Mouse (Mus musculus): ENCODE measurements around the gene Mavs. TPM values are rescaled to one million over a fixed set of nuclear protein-coding genes. Genes with fewer than 3 reads are reported as not detected.

The Mavs gene
- polyA plus RNA-seq (2015; fragmentation: Nextera tagmentation; extraction: Ambion mirVana) = 14.7 and 17.3 TPM in 2 replicates

DNA sequence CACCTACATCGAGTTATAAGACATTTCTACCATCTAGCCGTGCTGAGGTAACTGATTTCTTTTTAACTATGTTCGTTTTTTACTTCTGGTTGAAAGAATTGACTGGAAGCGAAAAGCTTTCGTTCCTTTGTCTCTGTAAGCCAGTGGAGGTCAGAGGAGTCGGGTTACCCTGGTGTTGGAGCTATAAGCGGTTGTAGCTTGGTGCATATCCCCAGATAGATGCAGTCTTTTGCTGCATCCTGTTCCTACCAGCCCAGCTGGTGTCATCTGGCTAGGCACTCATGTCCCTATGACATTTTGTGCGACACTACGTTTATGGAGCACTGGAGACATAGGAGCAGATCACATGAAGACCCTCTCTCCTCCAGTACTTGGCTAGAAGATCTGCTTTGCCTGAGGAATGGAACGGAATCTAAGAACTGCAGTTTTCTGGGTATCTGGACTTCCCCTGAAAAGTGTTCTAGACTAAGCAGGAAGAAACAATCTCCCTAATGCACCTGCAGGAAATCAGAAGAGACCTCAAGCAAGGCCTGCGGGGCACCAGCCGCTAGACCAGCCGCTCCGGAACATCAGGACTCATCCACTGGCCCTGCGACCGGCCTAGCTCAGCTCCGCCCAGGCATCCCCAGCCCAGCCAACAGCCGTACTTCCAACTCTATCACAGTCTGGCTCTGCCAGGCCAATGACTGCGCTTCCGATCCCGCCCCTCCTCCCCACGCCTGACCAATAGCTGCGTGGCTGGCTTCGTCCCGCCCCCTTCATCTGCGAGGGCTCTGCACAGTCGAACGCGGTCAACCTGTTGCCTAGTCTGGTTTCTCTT is at the start of gene Mavs:
Mavs (plus strand) TSS at position 757 of the 820 bp plus-strand sequence.
- Histone ChIP-seq H3K36me3 (ENCODE audit: control insufficient read depth, insufficient read depth, low read length) (peaks cover 3% of the 10 kb centered on the region; the same call in 1 of the 2 replicates), H3K4me2 (replicated peaks; ENCODE audit: low read depth) (peak within 1 kb of the TSS; percentile 98), H3K4me1 (replicated peaks; ENCODE audit: control insufficient read depth, insufficient read depth) (peaks cover 6% of the 10 kb centered on the region; the same call in 1 of the 2 replicates), H3K9ac (ENCODE audit: low read length) (peak within 1 kb of the TSS; percentile 85), H3K4me3 (ENCODE audit: low read depth, low read length) (peak within 1 kb of the TSS; percentile 63), H3K27me3 (ENCODE audit: control insufficient read depth, insufficient read depth, low read length) (no peaks in the 10 kb centered on the region), H3K27ac (replicated peaks) (peak within 1 kb of the TSS; percentile 89), H3K9me3 (ENCODE audit: control insufficient read depth, low read length) (no peaks in the 10 kb centered on the region)
- DNase-seq (ENCODE audit: low spot score) (peak; percentile 98), ATAC-seq (ENCODE audit: low FRiP score, low TSS enrichment) (peak; percentile 100)
- WGBS = 11% methylated on average over 29 of the region's 29 CpGs
- TF ChIP-seq CTCF (IDR thresholded peaks at IDR 0.05; ENCODE audit: low read depth) = no peak
- no peak for TF ChIP-seq EP300 (optimal IDR thresholded peaks at IDR 0.05)

DNA sequence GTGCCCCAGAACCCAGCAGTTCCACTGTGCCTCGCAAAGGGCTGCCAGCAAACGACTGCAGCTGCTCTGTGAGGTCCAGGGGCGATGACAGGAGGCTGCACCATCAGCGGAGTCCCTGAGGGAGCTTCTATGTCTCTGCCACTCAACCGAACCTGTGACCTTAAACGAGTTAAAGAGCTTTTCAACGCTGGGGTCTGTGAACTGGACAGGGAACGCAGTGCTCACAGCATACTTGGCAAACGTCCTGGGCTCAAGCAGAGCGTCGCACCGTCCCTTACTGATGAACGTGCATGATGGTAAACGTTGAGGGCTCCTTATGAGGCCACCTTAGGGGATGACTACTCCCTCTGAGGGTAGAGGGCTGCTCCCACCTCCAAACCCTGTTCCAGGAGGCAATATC is 47.5 kb upstream of the Mavs start:
- H3K4me3 ChIP-seq (ENCODE audit: low read depth, low read length) = peak overlapping the region; percentile 62
- H3K4me1 ChIP-seq (replicated peaks; ENCODE audit: control insufficient read depth, insufficient read depth) = peaks cover 9% of the 10 kb centered on the region
- no peak for ATAC-seq (ENCODE audit: low FRiP score, low TSS enrichment)
- no peaks in the 10 kb centered on the region for H3K36me3 ChIP-seq (ENCODE audit: control insufficient read depth, insufficient read depth, low read length)
- WGBS = 1% methylated on average over 14 of the region's 14 CpGs
- no peak for DNase-seq (ENCODE audit: low spot score)
- TF ChIP-seq CTCF (IDR thresholded peaks at IDR 0.05; ENCODE audit: low read depth) (no peak), EP300 (optimal IDR thresholded peaks at IDR 0.05) (no peak)
- peak overlapping the region; percentile 95 for H3K4me2 ChIP-seq (replicated peaks; ENCODE audit: low read depth)
- H3K27ac ChIP-seq (replicated peaks) = peak overlapping the region; percentile 82
- peak overlapping the region; percentile 74 for H3K9ac ChIP-seq (ENCODE audit: low read length)
- H3K27me3 ChIP-seq (ENCODE audit: control insufficient read depth, insufficient read depth, low read length) = no peaks in the 10 kb centered on the region
- no peaks in the 10 kb centered on the region for H3K9me3 ChIP-seq (ENCODE audit: control insufficient read depth, low read length)

DNA sequence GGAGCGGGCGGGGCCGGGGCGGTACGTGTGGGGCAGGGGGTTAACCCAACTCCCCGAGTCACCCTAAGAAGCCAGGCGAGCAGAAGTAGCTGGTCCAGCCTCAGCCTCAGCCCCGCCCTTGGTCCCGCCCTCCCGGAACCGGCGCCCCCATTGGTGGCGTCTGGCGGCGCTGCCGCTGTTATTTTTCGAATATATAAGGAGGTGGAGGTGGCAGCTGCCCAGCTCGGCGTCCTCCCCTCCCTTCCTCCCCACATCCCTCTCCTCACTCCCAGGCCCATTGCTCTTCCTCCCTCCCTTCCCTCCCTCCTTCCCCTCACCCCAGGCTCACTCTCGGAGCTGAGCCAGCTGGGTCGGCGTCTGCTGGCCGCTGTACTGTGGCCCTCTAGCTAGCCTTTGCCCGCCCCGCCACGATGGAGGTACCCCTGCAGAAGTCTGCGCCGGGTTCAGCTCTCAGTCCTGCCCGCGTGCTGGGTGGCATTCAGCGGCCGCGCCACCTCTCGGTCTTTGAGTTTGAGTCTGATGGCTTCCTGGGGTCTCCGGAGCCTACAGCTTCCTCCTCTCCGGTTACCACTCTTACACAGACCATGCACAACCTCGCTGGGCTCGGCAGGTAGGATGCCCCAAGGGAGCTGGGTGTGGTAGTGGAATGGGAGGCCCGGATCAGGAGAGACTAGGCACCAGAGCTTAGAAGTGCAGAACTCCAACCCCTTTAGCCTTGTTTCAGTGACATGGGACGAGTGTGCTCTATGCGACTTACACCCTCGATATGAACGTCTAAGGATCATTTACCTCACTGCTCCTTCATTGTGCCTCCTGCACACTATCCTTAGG is 46.9 kb upstream of the Mavs start, which contains the start of the genes Cdc25b and Spef1:
Cdc25b (plus strand) TSS at position 179 of the 831 bp plus-strand sequence.
Spef1 (minus strand) TSS at position 512 of the 831 bp plus-strand sequence.
- Histone ChIP-seq H3K4me3 (ENCODE audit: low read depth, low read length) (peak within 1 kb of the TSS; percentile 62), H3K27ac (replicated peaks) (peak within 1 kb of the TSS; percentile 82), H3K36me3 (ENCODE audit: control insufficient read depth, insufficient read depth, low read length) (no peaks in the 10 kb centered on the region), H3K9me3 (ENCODE audit: control insufficient read depth, low read length) (no peaks in the 10 kb centered on the region), H3K27me3 (ENCODE audit: control insufficient read depth, insufficient read depth, low read length) (no peaks in the 10 kb centered on the region), H3K4me1 (replicated peaks; ENCODE audit: control insufficient read depth, insufficient read depth) (peaks cover 9% of the 10 kb centered on the region), H3K4me2 (replicated peaks; ENCODE audit: low read depth) (peak within 1 kb of the TSS; percentile 95), H3K9ac (ENCODE audit: low read length) (peak within 1 kb of the TSS; percentile 74)
- under 1% methylated on average over 37 of the region's 43 CpGs for WGBS
- DNase-seq (ENCODE audit: low spot score) (peak; percentile 95), ATAC-seq (ENCODE audit: low FRiP score, low TSS enrichment) (peak; percentile 93)
- TF ChIP-seq CTCF (IDR thresholded peaks at IDR 0.05; ENCODE audit: low read depth) (peak; percentile 57), EP300 (optimal IDR thresholded peaks at IDR 0.05) (no peak)

DNA sequence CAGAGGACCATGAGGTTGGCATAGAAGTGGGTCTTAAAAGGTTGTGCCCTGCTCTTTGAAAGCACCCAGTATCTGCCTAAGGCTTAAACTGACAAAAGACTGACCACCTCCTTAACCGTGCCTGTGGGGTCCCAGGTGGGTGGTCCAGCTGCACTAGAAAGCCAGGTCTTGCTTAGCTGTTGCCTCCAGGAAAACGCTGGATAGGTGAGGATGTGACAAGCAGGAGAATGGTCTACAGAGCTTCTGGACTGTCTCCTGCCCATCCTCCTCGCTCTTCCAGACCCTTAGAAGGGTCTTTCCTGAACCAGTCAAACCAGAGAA is 46.3 kb upstream of the Mavs start:
- Histone ChIP-seq H3K9ac (ENCODE audit: low read length) (peak overlapping the region; percentile 74), H3K4me3 (ENCODE audit: low read depth, low read length) (peak overlapping the region; percentile 62), H3K9me3 (ENCODE audit: control insufficient read depth, low read length) (no peaks in the 10 kb centered on the region), H3K27ac (replicated peaks) (peak overlapping the region; percentile 82), H3K36me3 (ENCODE audit: control insufficient read depth, insufficient read depth, low read length) (peaks cover 2% of the 10 kb centered on the region), H3K27me3 (ENCODE audit: control insufficient read depth, insufficient read depth, low read length) (no peaks in the 10 kb centered on the region), H3K4me2 (replicated peaks; ENCODE audit: low read depth) (peak overlapping the region; percentile 95), H3K4me1 (replicated peaks; ENCODE audit: control insufficient read depth, insufficient read depth) (peaks cover 9% of the 10 kb centered on the region)
- WGBS = 31% methylated on average over 3 of the region's 3 CpGs
- TF ChIP-seq CTCF (IDR thresholded peaks at IDR 0.05; ENCODE audit: low read depth) (no peak), EP300 (optimal IDR thresholded peaks at IDR 0.05) (no peak)
- DNase-seq (ENCODE audit: low spot score) = no peak
- no peak for ATAC-seq (ENCODE audit: low FRiP score, low TSS enrichment)

DNA sequence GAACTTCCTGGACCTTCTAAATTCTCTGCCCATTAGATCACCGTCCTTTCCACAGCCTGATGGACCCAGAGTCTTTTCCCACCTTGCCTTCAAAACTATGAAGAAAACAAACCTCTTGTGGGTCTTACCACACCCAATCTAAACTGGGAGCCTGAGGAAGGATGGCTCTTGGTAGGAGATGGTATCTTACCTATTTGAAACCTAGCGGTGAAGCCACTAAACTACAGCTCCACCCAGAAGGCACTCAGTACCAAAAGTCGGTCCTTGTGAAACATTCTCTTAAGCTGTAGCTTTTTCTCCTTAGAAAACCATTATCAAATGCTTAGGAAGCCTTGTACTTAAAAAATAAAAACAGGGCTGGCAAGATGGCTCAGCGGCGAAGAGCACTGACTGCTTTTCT is 45.6 kb upstream of the Mavs start:
- no peak for ATAC-seq (ENCODE audit: low FRiP score, low TSS enrichment)
- TF ChIP-seq CTCF (IDR thresholded peaks at IDR 0.05; ENCODE audit: low read depth) (no peak), EP300 (optimal IDR thresholded peaks at IDR 0.05) (no peak)
- no peak overlapping the region for H3K9ac ChIP-seq (ENCODE audit: low read length)
- peaks cover 9% of the 10 kb centered on the region for H3K4me1 ChIP-seq (replicated peaks; ENCODE audit: control insufficient read depth, insufficient read depth)
- H3K4me2 ChIP-seq (replicated peaks; ENCODE audit: low read depth) = no peak overlapping the region; the same call in 1 of the 2 replicates
- no peak for DNase-seq (ENCODE audit: low spot score)
- peaks cover 8% of the 10 kb centered on the region for H3K36me3 ChIP-seq (ENCODE audit: control insufficient read depth, insufficient read depth, low read length)
- no peaks in the 10 kb centered on the region for H3K9me3 ChIP-seq (ENCODE audit: control insufficient read depth, low read length)
- H3K27me3 ChIP-seq (ENCODE audit: control insufficient read depth, insufficient read depth, low read length) = no peaks in the 10 kb centered on the region
- no peak overlapping the region for H3K4me3 ChIP-seq (ENCODE audit: low read depth, low read length)
- H3K27ac ChIP-seq (replicated peaks) = no peak overlapping the region
- WGBS = 90% methylated on average over 5 of the region's 5 CpGs
